Mouse (Mus musculus) neural tube, embryonic 11.5 days (tissue): ENCODE data around the gene Sectm1b. TPM values are rescaled to one million over a fixed set of nuclear protein-coding genes. Genes with fewer than 3 reads are reported as not detected.
"Not testable (repeated sequence)": the region's sequence is repeated elsewhere in the genome, so short reads cannot be mapped to it uniquely, and the experiment has no call there.

ENCODE experiments used
- ATAC-seq: fragments of 200-750 bp; cut with Nextera tagmentation; 2 replicates; pipeline ENCODE4 v1.8.0; 2017; ENCODE audit warnings: moderate number of reproducible peaks, mild to moderate bottlenecking, moderate TSS enrichment, moderate library complexity; ENCODE audit not compliant: insufficient read depth, low FRiP score, low TSS enrichment
- DNase-seq: peaks from one replicate; pipeline ENCODE4 v3.0.0-alpha.2; 2015; ENCODE audit warnings: low spot score
- H3K27ac ChIP-seq: fragments of 300-500 bp; sonication (generic); 2 replicates; pipeline ENCODE4 v1.5.1; 2014; ENCODE audit warnings: low read depth, mild to moderate bottlenecking, low read length
- H3K27me3 ChIP-seq: fragments of 300-500 bp; sonication (generic); 2 replicates; pipeline ENCODE4 v1.6.1; 2014; ENCODE audit warnings: mild to moderate bottlenecking, low read length, mixed read lengths; ENCODE audit not compliant: control insufficient read depth, insufficient read depth
- H3K36me3 ChIP-seq: fragments of 300-500 bp; sonication (generic); 2 replicates; pipeline ENCODE4 v1.6.1; 2014; ENCODE audit warnings: mild to moderate bottlenecking, low read length, moderate library complexity, mixed read lengths; ENCODE audit not compliant: control insufficient read depth, insufficient read depth
- H3K4me1 ChIP-seq: fragments of 300-500 bp; sonication (generic); 2 replicates; pipeline ENCODE4 v1.6.1; 2014; ENCODE audit warnings: low read length, mixed read lengths; ENCODE audit not compliant: control insufficient read depth, insufficient read depth
- H3K4me2 ChIP-seq: fragments of 300-500 bp; sonication (generic); 2 replicates; pipeline ENCODE4 v1.6.1; 2014; ENCODE audit warnings: low read depth, mild to moderate bottlenecking, moderate library complexity
- H3K4me3 ChIP-seq: fragments of 300-500 bp; sonication (generic); 2 replicates; pipeline ENCODE4 v1.5.1; 2014; ENCODE audit warnings: low read depth, low read length
- H3K9ac ChIP-seq: fragments of 300-500 bp; sonication (generic); 2 replicates; pipeline ENCODE4 v1.6.1; 2014; ENCODE audit warnings: mild to moderate bottlenecking, low read length
- H3K9me3 ChIP-seq: fragments of 300-500 bp; sonication (generic); 2 replicates; pipeline ENCODE4 v1.6.1; 2016; ENCODE audit warnings: low read length; ENCODE audit not compliant: control insufficient read depth
- WGBS: fragments of 180-500 bp; shearing (Covaris S2); extraction: QIAGEN DNeasy Blood & Tissue Kit; methylation state at CpG from one replicate; pipeline ENCODE4 v1.1.7; 2014; 5-methylcytosine and 5-hydroxymethylcytosine counted together
- polyA plus RNA-seq: library from polyadenylated mRNA; unstranded; fragments of >200 nt; fragmentation: Nextera tagmentation; extraction: Ambion mirVana; gene quantifications from 2 replicates; pipeline ENCODE4 v1.2.1, GENCODE M21; 2014

Gene Sectm1b
- polyA plus RNA-seq, 1 experiment from 2014 or later: not detected

- Histone ChIP-seq H3K27ac (no peak overlapping the region), H3K4me1 (no peaks in the 10 kb centered on the region), H3K4me3 (no peak overlapping the region), H3K4me2 (no peak overlapping the region), H3K27me3 (no peaks in the 10 kb centered on the region), H3K9ac (no peak overlapping the region), H3K9me3 (no peaks in the 10 kb centered on the region), H3K36me3 (no peaks in the 10 kb centered on the region)
- DNase-seq: no peak
- no peak for ATAC-seq
- WGBS: 52% methylated on average over 1 of the region's 1 CpGs
These were observed 18.1 kb downstream of the Sectm1b start for GRCm38 (mm10) chr11:121045286-121045685.

- not testable (repeated sequence) for H3K4me1 ChIP-seq, H3K27me3 ChIP-seq, ATAC-seq, H3K36me3 ChIP-seq, H3K4me3 ChIP-seq, H3K9me3 ChIP-seq, H3K9ac ChIP-seq, H3K4me2 ChIP-seq, H3K27ac ChIP-seq, DNase-seq
- WGBS: 35% methylated on average over 1 of the region's 1 CpGs
These were observed 20.3 kb downstream of the Sectm1b start for GRCm38 (mm10) chr11:121043025-121043424.

- WGBS: 81% methylated on average over 4 of the region's 4 CpGs
- H3K36me3 ChIP-seq: no peaks in the 10 kb centered on the region
These were observed 20.9 kb downstream of the Sectm1b start for GRCm38 (mm10) chr11:121042480-121042879.

GRCm38 (mm10) chr11:121041636-121042035 is 21.7 kb downstream of the Sectm1b start:
- H3K9ac ChIP-seq: no peak overlapping the region
- H3K9me3 ChIP-seq: no peaks in the 10 kb centered on the region
- DNase-seq (no peak), ATAC-seq (no peak)
- H3K27ac ChIP-seq: no peak overlapping the region
- no peaks in the 10 kb centered on the region for H3K27me3 ChIP-seq
- no peak overlapping the region for H3K4me3 ChIP-seq
- H3K4me1 ChIP-seq: no peaks in the 10 kb centered on the region
- H3K4me2 ChIP-seq: no peak overlapping the region
- H3K36me3 ChIP-seq: no peaks in the 10 kb centered on the region
- 77% methylated on average over 4 of the region's 4 CpGs for WGBS

More at GRCm38 (mm10) chr11:121042480-121042879, 20.9 kb downstream of the Sectm1b start:
- no peak overlapping the region for H3K27ac ChIP-seq
- no peaks in the 10 kb centered on the region for H3K27me3 ChIP-seq
- no peak for DNase-seq
- no peak overlapping the region for H3K4me3 ChIP-seq
- H3K9me3 ChIP-seq: no peaks in the 10 kb centered on the region
- ATAC-seq: no peak
- no peak overlapping the region for H3K4me2 ChIP-seq
- no peak overlapping the region for H3K9ac ChIP-seq
- H3K4me1 ChIP-seq: no peaks in the 10 kb centered on the region

DNA sequence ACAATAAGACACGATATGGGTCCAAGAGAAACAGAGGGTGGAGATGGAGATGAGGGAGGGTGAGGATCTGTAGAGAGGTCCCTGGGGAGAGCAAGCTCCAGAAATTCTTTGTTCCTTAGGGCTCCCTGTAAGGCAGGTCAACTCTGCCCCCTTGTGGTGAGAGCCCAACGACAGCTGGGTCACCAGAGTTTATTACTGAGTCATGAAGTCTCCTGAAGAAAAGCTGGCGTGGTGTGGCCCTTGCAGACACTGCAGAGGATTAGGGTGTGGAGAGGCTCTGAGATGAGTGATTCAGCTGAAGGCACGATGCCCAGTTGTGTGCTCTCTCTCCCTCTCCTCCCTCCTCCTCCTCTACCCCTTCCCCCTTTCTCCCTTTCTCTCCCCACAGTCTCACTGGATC is 22.2 kb downstream of the Sectm1b start:
- H3K4me1 ChIP-seq: no peaks in the 10 kb centered on the region
- H3K9me3 ChIP-seq: no peaks in the 10 kb centered on the region
- no peaks in the 10 kb centered on the region for H3K36me3 ChIP-seq
- 11% methylated on average over 4 of the region's 4 CpGs for WGBS
- H3K27ac ChIP-seq: no peak overlapping the region
- H3K27me3 ChIP-seq: no peaks in the 10 kb centered on the region
- DNase-seq: peak; percentile 81
- no peak for ATAC-seq
- H3K4me2 ChIP-seq: no peak overlapping the region
- no peak overlapping the region for H3K9ac ChIP-seq
- H3K4me3 ChIP-seq: no peak overlapping the region

- Histone ChIP-seq H3K4me2 (no peak within 1 kb of the TSS), H3K27me3 (no peaks in the 10 kb centered on the region), H3K4me3 (no peak within 1 kb of the TSS), H3K9me3 (no peaks in the 10 kb centered on the region), H3K27ac (no peak within 1 kb of the TSS), H3K4me1 (no peaks in the 10 kb centered on the region), H3K36me3 (no peaks in the 10 kb centered on the region), H3K9ac (no peak within 1 kb of the TSS)
- no peak for DNase-seq
- no peak for ATAC-seq
- WGBS: 66% methylated on average over 5 of the region's 5 CpGs
These were observed 24.1 kb downstream of the Sectm1b start, which contains the start of gene Cd7 for GRCm38 (mm10) chr11:121039302-121039701. Gene Cd7, minus strand, starts transcription at chr11:121039418.

- Histone ChIP-seq H3K4me3 (no peak overlapping the region), H3K9ac (no peak overlapping the region), H3K36me3 (no peaks in the 10 kb centered on the region), H3K9me3 (no peaks in the 10 kb centered on the region), H3K4me2 (no peak overlapping the region), H3K4me1 (no peaks in the 10 kb centered on the region), H3K27me3 (no peaks in the 10 kb centered on the region), H3K27ac (no peak overlapping the region)
- WGBS: 86% methylated on average over 11 of the region's 11 CpGs
- ATAC-seq (no peak), DNase-seq (no peak)
These were observed 24.8 kb downstream of the Sectm1b start for GRCm38 (mm10) chr11:121038366-121039240.

GRCm38 (mm10) chr11:121033118-121033517 is 30.3 kb downstream of the Sectm1b start:
- no peak for ATAC-seq
- DNase-seq: no peak
- no peaks in the 10 kb centered on the region for H3K27me3 ChIP-seq
- H3K4me3 ChIP-seq: no peak overlapping the region
- H3K4me2 ChIP-seq: no peak overlapping the region
- WGBS: 86% methylated on average over 5 of the region's 5 CpGs
- H3K9me3 ChIP-seq: no peaks in the 10 kb centered on the region
- H3K27ac ChIP-seq: no peak overlapping the region
- H3K4me1 ChIP-seq: no peaks in the 10 kb centered on the region
- no peak overlapping the region for H3K9ac ChIP-seq
- H3K36me3 ChIP-seq: no peaks in the 10 kb centered on the region

DNA sequence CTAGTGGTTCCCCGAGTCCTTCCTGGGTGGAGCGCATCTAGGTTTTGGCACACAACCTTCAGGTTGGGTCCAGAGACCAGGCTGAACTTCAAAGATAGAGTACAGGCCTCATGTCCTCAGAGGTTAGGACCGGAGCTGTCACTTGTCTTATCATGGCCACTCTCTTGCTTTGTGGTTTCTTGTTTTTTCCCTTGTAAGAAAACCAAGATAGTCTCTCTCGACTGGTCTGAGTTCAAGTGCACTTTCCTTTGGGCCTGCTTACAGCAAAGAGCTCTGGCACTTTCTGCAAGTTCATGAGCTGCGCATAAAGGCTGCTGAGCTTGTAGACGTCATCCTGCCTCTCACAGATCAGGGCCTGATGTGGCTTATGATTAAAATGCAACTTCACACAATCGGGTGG is 36.1 kb downstream of the Sectm1b start:
- H3K4me3 ChIP-seq: no peak overlapping the region
- H3K9me3 ChIP-seq: no peaks in the 10 kb centered on the region
- H3K4me2 ChIP-seq: no peak overlapping the region
- no peaks in the 10 kb centered on the region for H3K27me3 ChIP-seq
- no peaks in the 10 kb centered on the region for H3K36me3 ChIP-seq
- H3K9ac ChIP-seq: no peak overlapping the region
- DNase-seq (no peak), ATAC-seq (no peak)
- 88% methylated on average over 7 of the region's 7 CpGs for WGBS
- no peaks in the 10 kb centered on the region for H3K4me1 ChIP-seq
- H3K27ac ChIP-seq: no peak overlapping the region
